Mouse (Mus musculus) CH12.LX (cell line): Measurements from ENCODE around the gene Las1l.

ENCODE experiments used
- CTCF ChIP-seq, 2 experiments: IDR thresholded peaks in 1 of 2; conservative IDR thresholded peaks in 1 of 2; 2 replicates each; pipeline ENCODE4 v1.5.1; 2011 to 2012; ENCODE audit warnings: low read depth in 2 of 2, low read length in 2 of 2, improper control_type of control experiment in 1 of 2, inconsistent platforms in 1 of 2, mild to moderate bottlenecking in 1 of 2, moderate library complexity in 1 of 2
- E2F4 ChIP-seq: IDR thresholded peaks from 2 replicates; pipeline ENCODE4 v1.6.1; 2011; ENCODE audit warnings: low read depth, low read length, improper control_type of control experiment; ENCODE audit not compliant: insufficient replicate concordance
- ELF1 ChIP-seq: IDR thresholded peaks from 2 replicates; pipeline ENCODE4 v1.6.1; 2014; ENCODE audit warnings: low read depth, mild to moderate bottlenecking, inconsistent platforms, low read length, improper control_type of control experiment
- EP300 ChIP-seq: IDR thresholded peaks from 2 replicates; pipeline ENCODE4 v1.6.1; 2011; ENCODE audit warnings: low read length, improper control_type of control experiment
- HCFC1 ChIP-seq: IDR thresholded peaks from 2 replicates; pipeline ENCODE4 v1.6.1; 2012; ENCODE audit warnings: low read depth, mild to moderate bottlenecking, inconsistent platforms, low read length, improper control_type of control experiment
- JUN ChIP-seq: IDR thresholded peaks from 2 replicates; pipeline ENCODE4 v1.6.1; 2011; ENCODE audit warnings: low read depth, mild to moderate bottlenecking, low read length, improper control_type of control experiment, moderate library complexity; ENCODE audit not compliant: insufficient read depth
- KAT2A ChIP-seq: IDR thresholded peaks from 2 replicates; pipeline ENCODE4 v1.6.1; 2012; ENCODE audit warnings: low read length, improper control_type of control experiment, inconsistent platforms; ENCODE audit not compliant: insufficient replicate concordance
- MAFK ChIP-seq: IDR thresholded peaks from 2 replicates; pipeline ENCODE4 v1.6.1; 2011; ENCODE audit warnings: low read length, improper control_type of control experiment; ENCODE audit not compliant: insufficient replicate concordance
- MEF2A ChIP-seq: IDR thresholded peaks from 2 replicates; pipeline ENCODE4 v1.6.1; 2014; ENCODE audit warnings: low read depth, mild to moderate bottlenecking, inconsistent platforms, low read length, improper control_type of control experiment, borderline replicate concordance
- POLR2A ChIP-seq: IDR thresholded peaks from 2 replicates; pipeline ENCODE4 v1.6.1; 2011; ENCODE audit warnings: low read depth, mild to moderate bottlenecking, improper control_type of control experiment, low read length
- RAD21 ChIP-seq: IDR thresholded peaks from 2 replicates; pipeline ENCODE4 v1.6.1; 2011; ENCODE audit warnings: low read depth, mild to moderate bottlenecking, low read length, improper control_type of control experiment, moderate library complexity

- TF ChIP-seq E2F4 = no peak
- no peak for TF ChIP-seq EP300
- no peak for TF ChIP-seq MAFK
- no peak for TF ChIP-seq POLR2A
- no peak for TF ChIP-seq HCFC1
- no peak for TF ChIP-seq CTCF (conservative IDR thresholded peaks at IDR 0.05 in 1 of 2, IDR thresholded peaks at IDR 0.05 in 1 of 2; ENCODE audit: low read depth in 2 of 2, low read length in 2 of 2)
- no peak for TF ChIP-seq KAT2A
- no peak for TF ChIP-seq RAD21
- no peak for TF ChIP-seq ELF1
- TF ChIP-seq MEF2A = no peak
- no peak for TF ChIP-seq JUN
Observed at GRCm38 (mm10) chrX:95935481-95935880, 21.3 kb downstream of the Las1l start.
